Mouse (Mus musculus): ENCODE measurements around the gene Hoxa3. TPM values are rescaled to one million over a fixed set of nuclear protein-coding genes. Genes with fewer than 3 reads are reported as not detected.

Hoxa3 gene
- polyA plus RNA-seq, 2 experiments from 2014 or later = 0.15 TPM; not detected in 1

DNA sequence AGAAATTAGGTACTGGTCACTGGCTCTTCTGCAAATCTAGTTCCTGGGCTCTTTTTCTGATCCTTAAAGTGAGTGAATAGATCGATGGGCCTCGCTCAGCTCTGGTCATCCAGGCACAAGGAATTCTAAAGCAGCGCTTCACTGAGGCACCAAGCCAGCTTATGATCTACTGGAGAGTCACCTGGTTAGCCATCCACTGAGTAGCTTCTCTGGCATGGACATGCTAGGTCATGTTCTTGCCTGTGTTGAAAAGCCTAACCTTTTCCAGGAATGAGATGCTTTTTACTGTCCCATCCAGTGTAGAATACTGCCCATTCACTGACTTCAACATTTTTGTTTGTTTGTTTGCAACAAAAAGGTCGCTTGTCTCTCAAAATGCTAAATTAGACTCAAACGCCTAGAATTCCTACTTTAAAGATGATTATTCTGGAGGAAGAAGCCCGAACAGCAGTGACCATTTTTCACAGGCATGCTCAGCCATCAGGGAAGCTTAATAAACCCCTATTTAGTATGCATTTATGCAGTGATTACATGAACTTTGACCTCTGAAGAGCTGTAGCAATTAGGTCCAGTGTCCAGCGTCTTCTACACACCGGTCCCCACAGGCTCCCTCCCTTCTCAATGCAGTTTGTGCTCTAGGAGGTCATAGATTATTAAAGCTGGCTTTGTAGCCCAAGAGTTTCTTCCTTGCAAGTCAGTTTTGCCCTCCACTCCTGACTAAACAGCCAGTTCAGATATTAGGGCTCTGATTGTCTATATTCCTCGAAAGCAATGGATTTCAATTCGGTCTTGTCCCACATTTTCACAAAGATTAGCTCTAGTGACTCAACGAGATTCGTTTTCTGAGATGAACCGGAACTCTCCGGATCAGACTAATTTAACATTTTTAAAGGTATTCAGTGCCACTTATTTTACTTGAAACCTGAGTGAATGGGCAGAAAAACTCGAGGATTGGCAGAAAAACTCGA, 60.6 kb downstream of the Hoxa3 start:
- no peak for ATAC-seq

DNA sequence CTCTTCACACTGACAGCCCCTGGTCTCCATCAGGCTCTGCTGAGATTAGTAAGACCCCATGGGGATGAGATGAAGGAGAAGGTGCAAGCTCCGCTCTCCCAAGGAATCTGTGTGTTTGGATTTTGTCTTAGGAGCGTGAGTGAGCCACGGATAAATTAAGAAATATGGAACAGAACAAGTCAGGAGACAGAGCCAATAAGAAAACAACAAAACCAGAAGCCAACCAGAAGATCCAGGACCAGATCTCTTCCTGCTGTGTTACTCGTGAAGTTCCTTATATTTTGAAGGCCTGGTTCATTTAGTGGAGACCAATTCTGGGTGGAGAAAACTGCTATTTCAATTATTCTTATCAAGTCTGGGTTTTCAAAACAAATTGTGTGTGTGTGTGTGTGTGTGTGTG, 61.6 kb downstream of the Hoxa3 start:
- ATAC-seq = no peak

DNA sequence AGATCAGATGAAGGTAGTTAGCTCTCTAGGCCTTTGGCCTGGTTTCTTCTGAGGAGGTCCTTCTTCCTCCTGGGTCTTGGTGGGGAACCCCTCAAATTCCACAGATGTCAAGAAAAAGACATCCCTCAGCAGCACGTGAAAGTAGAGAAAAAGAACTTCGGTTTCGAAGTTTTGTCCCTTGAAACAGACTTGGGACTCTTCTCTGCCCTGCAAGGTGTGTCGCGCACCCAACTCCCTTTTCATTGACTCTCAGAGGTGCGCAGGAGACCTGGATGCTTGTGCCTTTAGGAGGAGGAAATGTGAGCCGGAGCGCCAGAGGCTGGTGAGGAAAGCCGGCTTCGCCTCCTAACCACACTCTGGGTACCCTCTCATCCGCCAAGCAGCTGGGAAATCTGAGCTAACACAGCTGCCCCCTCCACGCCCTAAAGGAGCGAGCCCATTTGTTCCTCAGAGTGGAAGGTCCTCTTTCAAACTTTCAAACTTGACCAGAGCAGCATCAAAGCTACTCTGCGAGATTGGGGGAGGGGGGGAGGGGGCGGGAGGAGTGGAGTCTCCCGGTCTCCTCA, 62.7 kb downstream of the Hoxa3 start:
- no peak for ATAC-seq

DNA sequence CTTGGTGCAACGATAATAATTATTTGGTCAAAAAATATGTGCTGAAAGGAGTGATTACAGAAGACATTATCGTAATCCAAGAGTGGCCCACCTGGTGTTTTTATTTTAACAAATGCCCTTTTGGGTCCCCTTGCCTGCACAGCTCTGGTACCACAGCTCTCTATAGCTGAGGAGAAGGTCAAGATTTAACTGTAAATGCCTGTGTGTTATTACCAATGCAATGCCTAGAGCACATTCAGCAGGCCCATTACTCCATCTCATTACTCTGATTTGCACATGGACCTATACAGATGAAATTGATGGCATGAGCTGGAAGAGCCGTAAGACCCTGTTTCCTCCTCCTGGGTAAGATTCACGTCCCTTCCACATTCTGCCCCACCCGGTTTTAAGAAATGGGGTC, 74.0 kb downstream of the Hoxa3 start:
- no peak for ATAC-seq

DNA sequence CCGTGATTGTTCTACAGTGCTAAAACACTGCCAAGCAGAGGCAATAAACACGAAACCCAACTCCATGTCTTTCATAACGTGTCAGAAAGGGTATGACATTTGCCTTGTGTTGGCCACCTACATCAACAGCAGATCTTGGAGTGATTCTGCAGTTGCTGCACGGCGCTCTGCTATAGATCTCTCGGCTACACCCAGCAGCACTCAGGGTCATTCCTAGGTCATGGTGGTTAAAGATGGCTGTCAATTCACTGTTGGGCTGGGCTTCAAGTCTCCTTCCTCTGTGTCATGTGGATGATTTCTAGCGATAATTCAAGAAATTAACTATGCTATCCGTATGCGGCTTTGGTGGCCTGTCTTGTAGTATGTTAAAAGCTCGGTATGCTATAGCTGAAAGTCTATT, 74.6 kb downstream of the Hoxa3 start:
- ATAC-seq = no peak

DNA sequence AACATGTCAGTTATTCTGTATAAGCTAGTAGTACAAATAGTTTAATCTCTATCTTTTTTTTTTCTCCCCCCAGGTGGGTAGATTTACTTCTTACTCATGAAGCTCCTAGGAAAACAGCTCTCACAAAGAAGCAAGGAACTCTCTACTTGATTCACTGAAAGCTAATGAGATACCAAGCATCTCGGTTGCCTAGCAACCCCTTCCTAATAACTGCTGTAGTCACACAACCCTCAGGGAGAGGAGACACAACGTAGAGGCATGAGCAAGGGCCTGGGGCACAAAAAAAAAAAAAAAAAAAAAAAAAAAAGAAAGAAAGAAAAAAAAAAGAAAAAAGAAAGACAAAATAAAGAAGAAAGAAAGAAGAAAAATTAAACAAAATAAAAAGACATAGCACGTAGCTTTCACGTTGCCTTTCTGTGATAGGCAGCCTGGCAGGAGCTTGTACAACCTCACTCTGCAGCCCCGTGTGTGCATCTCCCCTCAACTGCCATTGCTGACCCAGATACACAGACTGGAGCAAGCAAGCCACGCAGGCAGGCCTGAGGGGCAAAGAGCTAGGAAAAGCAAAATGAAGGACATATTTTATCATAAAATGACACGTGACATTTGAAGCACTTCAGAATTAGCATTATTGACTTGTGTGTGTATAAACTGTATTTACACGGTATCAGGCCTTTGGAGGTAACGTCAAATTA, 75.1 kb downstream of the Hoxa3 start:
- no peak for ATAC-seq

- ATAC-seq = no peak
Measured at GRCm38 (mm10) chr6:52123673-52124072, 89.5 kb downstream of the Hoxa3 start.

GRCm38 (mm10) chr6:52121173-52121572, 92.0 kb downstream of the Hoxa3 start:
- no peak for ATAC-seq

Other genes starting within 250 kb of the Hoxa3 start
- gene Skap2, start 200.8 kb downstream of the Hoxa3 start, polyA plus RNA-seq (2017; shearing (Covaris generic)) = 10 to 100 TPM; 18.8 to 22.7 TPM
- gene Hoxa1, start 55.0 kb downstream of the Hoxa3 start, polyA plus RNA-seq (2017; shearing (Covaris generic)) = not detected
- not detected for gene Hoxa2, start 48.5 kb downstream of the Hoxa3 start, polyA plus RNA-seq (2017; shearing (Covaris generic))
- not detected for gene 5730596B20Rik, start 35.8 kb downstream of the Hoxa3 start, polyA plus RNA-seq (2017; shearing (Covaris generic))
- gene Hoxa4, start 21.6 kb downstream of the Hoxa3 start, polyA plus RNA-seq (2017; shearing (Covaris generic)) = not detected
- gene Hoxa5, start 8.7 kb downstream of the Hoxa3 start, polyA plus RNA-seq (2017; shearing (Covaris generic)) = not detected
- gene Hoxa6, start 4.6 kb downstream of the Hoxa3 start, polyA plus RNA-seq (2017; shearing (Covaris generic)) = not detected
- gene Gm28308, start within 50 bp of the Hoxa3 start, polyA plus RNA-seq (2017; shearing (Covaris generic)) = not detected
- gene Hoxa7, start 8.5 kb upstream of the Hoxa3 start, polyA plus RNA-seq (2017; shearing (Covaris generic)) = not detected
- gene Hoxa9, start 17.8 kb upstream of the Hoxa3 start, polyA plus RNA-seq (2017; shearing (Covaris generic)) = under 1 TPM in 1 of 2 experiments, not detected in 1; 0.17 TPM
- not detected for gene Hoxa10, start 27.5 kb upstream of the Hoxa3 start, polyA plus RNA-seq (2017; shearing (Covaris generic))
- not detected for gene Hoxa11, start 32.5 kb upstream of the Hoxa3 start, polyA plus RNA-seq (2017; shearing (Covaris generic))
- gene Hoxa13, start 47.5 kb upstream of the Hoxa3 start, polyA plus RNA-seq (2017; shearing (Covaris generic)) = not detected
- gene Evx1, start 100.2 kb upstream of the Hoxa3 start, polyA plus RNA-seq (2017; shearing (Covaris generic)) = not detected